Mouse (Mus musculus): ENCODE measurements around the gene Srsf5. TPM values are rescaled to one million over a fixed set of nuclear protein-coding genes. Genes with fewer than 3 reads are reported as not detected.
A peak's percentile ranks its signal among the peaks of the same experiment; 100 is the strongest.
"Not testable (repeated sequence)": the region's sequence is repeated elsewhere in the genome, so short reads cannot be mapped to it uniquely, and the experiment has no call there.

Srsf5 gene
- total and polyA plus RNA-seq, 2 experiments from 2014 or later: 222 to 486 TPM

- WGBS: under 1% methylated on average over 43 of the region's 47 CpGs
- TF ChIP-seq CTCF (IDR thresholded peaks at IDR 0.05; ENCODE audit: low read depth): no peak
Measured at GRCm38 (mm10) chr12:80945996-80946355, 672 bp downstream of the Srsf5 start.

GRCm38 (mm10) chr12:80948202-80948601, 2.9 kb downstream of the Srsf5 start:
- Histone ChIP-seq H3K4me3 (ENCODE audit: low read length) (no peak overlapping the region), H3K4me2 (ENCODE audit: low read depth, low read length) (no peak overlapping the region), H3K27ac (no peak overlapping the region), H3K9ac (replicated peaks; ENCODE audit: low read length) (no peak overlapping the region), H3K9me3 (ENCODE audit: low read length) (no peaks in the 10 kb centered on the region), H3K27me3 (ENCODE audit: insufficient read depth, low read length) (no peaks in the 10 kb centered on the region), H3K36me3 (ENCODE audit: insufficient read depth, low read length) (peaks cover 38% of the 10 kb centered on the region; the same call in 1 of the 2 replicates), H3K4me1 (ENCODE audit: insufficient read depth, low read length) (peaks cover 4% of the 10 kb centered on the region)
- 94% methylated on average over 18 of the region's 18 CpGs for WGBS
- TF ChIP-seq CTCF (IDR thresholded peaks at IDR 0.05; ENCODE audit: low read depth): no peak
- no peak for ATAC-seq
- DNase-seq (ENCODE audit: low spot score): no peak

More at GRCm38 (mm10) chr12:80945996-80946355, 672 bp downstream of the Srsf5 start:
- Histone ChIP-seq H3K4me2 (ENCODE audit: low read depth, low read length) (peak overlapping the region; percentile 69), H3K27me3 (ENCODE audit: insufficient read depth, low read length) (no peaks in the 10 kb centered on the region), H3K27ac (peak overlapping the region; percentile 99), H3K9ac (replicated peaks; ENCODE audit: low read length) (peak overlapping the region; percentile 99), H3K4me3 (ENCODE audit: low read length) (peak overlapping the region; percentile 98), H3K4me1 (ENCODE audit: insufficient read depth, low read length) (peaks cover 4% of the 10 kb centered on the region), H3K36me3 (ENCODE audit: insufficient read depth, low read length) (peaks cover 26% of the 10 kb centered on the region; the same call in 1 of the 2 replicates), H3K9me3 (ENCODE audit: low read length) (no peaks in the 10 kb centered on the region)
- peak; percentile 97 for ATAC-seq
- peak; percentile 99 for DNase-seq (ENCODE audit: low spot score)

GRCm38 (mm10) chr12:80949603-80950002, 4.3 kb downstream of the Srsf5 start:
- H3K9me3 ChIP-seq (ENCODE audit: low read length); H3K27ac ChIP-seq; H3K27me3 ChIP-seq (ENCODE audit: insufficient read depth, low read length); H3K4me3 ChIP-seq (ENCODE audit: low read length); DNase-seq (ENCODE audit: low spot score); H3K4me2 ChIP-seq (ENCODE audit: low read depth, low read length); H3K4me1 ChIP-seq (ENCODE audit: insufficient read depth, low read length); H3K9ac ChIP-seq (replicated peaks; ENCODE audit: low read length); ATAC-seq: not testable (repeated sequence)
- H3K36me3 ChIP-seq (ENCODE audit: insufficient read depth, low read length): peaks cover 38% of the 10 kb centered on the region; the same call in 1 of the 2 replicates
- 93% methylated on average over 15 of the region's 16 CpGs for WGBS

DNA sequence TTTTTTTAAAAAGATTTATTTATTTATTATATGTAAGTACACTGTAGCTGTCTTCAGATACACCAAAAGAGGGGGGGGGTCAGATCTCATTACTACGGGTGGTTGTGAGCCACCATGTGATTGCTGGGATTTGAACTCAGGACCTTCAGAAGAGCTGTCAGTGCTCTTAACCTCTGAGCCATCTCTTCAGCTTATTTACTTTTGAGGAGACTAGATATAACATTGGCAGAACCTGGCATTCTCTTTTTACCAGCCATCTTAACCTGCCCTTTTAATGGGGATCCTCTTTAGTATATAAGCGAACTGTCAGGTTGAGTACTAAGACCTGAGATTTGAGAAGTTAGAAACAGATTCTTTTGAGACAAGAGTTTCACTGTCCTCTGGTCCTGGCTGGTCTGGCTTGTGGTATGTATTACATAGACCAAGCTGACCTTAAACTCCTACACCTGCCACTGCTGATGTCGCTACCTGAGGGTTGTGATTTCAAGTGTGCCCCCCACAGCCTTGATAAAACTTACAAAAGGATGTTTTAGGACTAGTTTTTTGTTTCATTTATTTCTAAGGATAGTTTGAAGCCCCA, 6.4 kb downstream of the Srsf5 start:
- ATAC-seq: no peak

GRCm38 (mm10) chr12:80952526-80952925, 7.2 kb downstream of the Srsf5 start:
- Histone ChIP-seq H3K4me1 (ENCODE audit: insufficient read depth, low read length) (no peaks in the 10 kb centered on the region), H3K4me3 (ENCODE audit: low read length) (no peak overlapping the region), H3K4me2 (ENCODE audit: low read depth, low read length) (no peak overlapping the region), H3K36me3 (ENCODE audit: insufficient read depth, low read length) (peaks cover 58% of the 10 kb centered on the region), H3K9ac (replicated peaks; ENCODE audit: low read length) (no peak overlapping the region), H3K9me3 (ENCODE audit: low read length) (no peaks in the 10 kb centered on the region), H3K27me3 (ENCODE audit: insufficient read depth, low read length) (no peaks in the 10 kb centered on the region), H3K27ac (no peak overlapping the region)
- DNase-seq (ENCODE audit: low spot score) (no peak), ATAC-seq (no peak)
- no peak for TF ChIP-seq CTCF (IDR thresholded peaks at IDR 0.05; ENCODE audit: low read depth)
- 89% methylated on average over 1 of the region's 1 CpGs for WGBS

More for the DNA sequence above, 6.4 kb downstream of the Srsf5 start:
- Histone ChIP-seq H3K4me2 (ENCODE audit: low read depth, low read length) (no peak overlapping the region), H3K36me3 (ENCODE audit: insufficient read depth, low read length) (peaks cover 56% of the 10 kb centered on the region), H3K4me3 (ENCODE audit: low read length) (no peak overlapping the region), H3K27me3 (ENCODE audit: insufficient read depth, low read length) (no peaks in the 10 kb centered on the region), H3K9me3 (ENCODE audit: low read length) (no peaks in the 10 kb centered on the region), H3K4me1 (ENCODE audit: insufficient read depth, low read length) (peaks cover 2% of the 10 kb centered on the region), H3K27ac (no peak overlapping the region), H3K9ac (replicated peaks; ENCODE audit: low read length) (no peak overlapping the region)
- WGBS: 98% methylated on average over 3 of the region's 3 CpGs
- DNase-seq (ENCODE audit: low spot score): no peak
- no peak for TF ChIP-seq CTCF (IDR thresholded peaks at IDR 0.05; ENCODE audit: low read depth)

DNA sequence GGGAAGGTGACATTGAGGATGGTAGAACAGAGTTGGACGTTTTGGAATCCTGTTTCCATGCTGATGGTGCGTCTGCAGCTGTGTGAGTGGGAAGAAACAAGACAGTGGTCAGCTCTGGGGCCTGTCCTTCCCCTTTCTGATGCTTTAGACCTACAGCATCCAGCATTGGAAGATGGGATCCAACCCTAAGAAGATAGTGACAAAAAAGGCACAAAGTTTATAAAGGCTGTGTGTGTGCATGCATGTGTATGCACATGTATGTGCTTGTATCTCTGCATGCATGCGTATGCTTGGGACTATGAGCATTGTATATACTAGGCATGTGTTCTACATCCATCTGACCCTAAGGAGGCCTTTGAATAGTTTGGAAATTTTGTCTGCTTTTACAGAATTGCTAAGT, 10.7 kb downstream of the Srsf5 start:
- no peaks in the 10 kb centered on the region for H3K27me3 ChIP-seq (ENCODE audit: insufficient read depth, low read length)
- WGBS: 95% methylated on average over 3 of the region's 3 CpGs
- H3K27ac ChIP-seq: no peak overlapping the region
- no peak overlapping the region for H3K4me3 ChIP-seq (ENCODE audit: low read length)
- DNase-seq (ENCODE audit: low spot score) (no peak), ATAC-seq (no peak)
- H3K9me3 ChIP-seq (ENCODE audit: low read length): no peaks in the 10 kb centered on the region
- TF ChIP-seq CTCF (IDR thresholded peaks at IDR 0.05; ENCODE audit: low read depth): no peak
- H3K36me3 ChIP-seq (ENCODE audit: insufficient read depth, low read length): peaks cover 43% of the 10 kb centered on the region
- no peaks in the 10 kb centered on the region for H3K4me1 ChIP-seq (ENCODE audit: insufficient read depth, low read length)
- no peak overlapping the region for H3K4me2 ChIP-seq (ENCODE audit: low read depth, low read length)
- H3K9ac ChIP-seq (replicated peaks; ENCODE audit: low read length): no peak overlapping the region

GRCm38 (mm10) chr12:80957961-80958360, 12.7 kb downstream of the Srsf5 start:
- H3K4me2 ChIP-seq (ENCODE audit: low read depth, low read length): no peak overlapping the region
- H3K9me3 ChIP-seq (ENCODE audit: low read length): no peaks in the 10 kb centered on the region
- ATAC-seq (no peak), DNase-seq (ENCODE audit: low spot score) (no peak)
- no peaks in the 10 kb centered on the region for H3K4me1 ChIP-seq (ENCODE audit: insufficient read depth, low read length)
- H3K4me3 ChIP-seq (ENCODE audit: low read length): no peak overlapping the region
- no peak overlapping the region for H3K9ac ChIP-seq (replicated peaks; ENCODE audit: low read length)
- 89% methylated on average over 4 of the region's 4 CpGs for WGBS
- no peaks in the 10 kb centered on the region for H3K27me3 ChIP-seq (ENCODE audit: insufficient read depth, low read length)
- no peak for TF ChIP-seq CTCF (IDR thresholded peaks at IDR 0.05; ENCODE audit: low read depth)
- H3K36me3 ChIP-seq (ENCODE audit: insufficient read depth, low read length): peaks cover 32% of the 10 kb centered on the region
- H3K27ac ChIP-seq: no peak overlapping the region

All from hindbrain, postnatal 0 days (tissue).